Mouse (Mus musculus): ENCODE data around the gene Ugcg. TPM values are rescaled to one million over a fixed set of nuclear protein-coding genes. Genes with fewer than 3 reads are reported as not detected.

Ugcg gene
- polyA plus RNA-seq, 1 experiment: 47.0 TPM

DNA sequence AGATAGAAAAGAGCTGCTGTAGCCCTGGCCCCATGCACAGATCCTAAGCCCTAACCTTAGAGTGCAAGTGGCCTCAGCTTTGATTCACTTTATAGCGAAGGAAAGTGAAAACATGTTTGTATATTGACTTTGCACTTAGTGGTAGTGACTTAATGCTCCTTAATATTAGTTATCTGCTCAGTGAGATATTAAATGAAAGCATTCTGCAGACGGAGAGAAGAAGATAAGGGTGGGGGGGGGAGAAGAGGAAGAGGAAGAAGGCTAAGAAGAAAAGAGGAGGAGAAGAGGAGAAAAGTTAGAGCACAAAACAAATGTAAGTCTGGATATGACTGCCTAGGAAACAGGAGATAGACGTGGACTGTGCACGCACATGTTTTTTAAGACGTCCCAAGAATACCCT is 28.8 kb upstream of the Ugcg start:
- no peak overlapping the region for H3K27ac ChIP-seq (ENCODE audit: control insufficient read depth, insufficient read depth, low read length)
- no peak for TF ChIP-seq CTCF (IDR thresholded peaks at IDR 0.05; ENCODE audit: borderline replicate concordance, control insufficient read depth, extremely low read depth, insufficient read depth, low read length, poor library complexity)
- no peak for TF ChIP-seq POLR2A (IDR thresholded peaks at IDR 0.05; ENCODE audit: control insufficient read depth, extremely low read depth, insufficient read depth, low read length, poor library complexity)
- H3K4me3 ChIP-seq (ENCODE audit: control insufficient read depth, insufficient read depth, low read length): no peak overlapping the region
- H3K4me1 ChIP-seq (replicated peaks; ENCODE audit: control insufficient read depth, insufficient read depth, low read length): peaks cover 4% of the 10 kb centered on the region
- 95% methylated on average over 5 of the region's 5 CpGs for WGBS
- H3K36me3 ChIP-seq (ENCODE audit: control insufficient read depth, insufficient read depth, low read length): no peaks in the 10 kb centered on the region
- no peaks in the 10 kb centered on the region for H3K27me3 ChIP-seq (ENCODE audit: control insufficient read depth, insufficient read depth, low read length)
- DNase-seq: no peak

DNA sequence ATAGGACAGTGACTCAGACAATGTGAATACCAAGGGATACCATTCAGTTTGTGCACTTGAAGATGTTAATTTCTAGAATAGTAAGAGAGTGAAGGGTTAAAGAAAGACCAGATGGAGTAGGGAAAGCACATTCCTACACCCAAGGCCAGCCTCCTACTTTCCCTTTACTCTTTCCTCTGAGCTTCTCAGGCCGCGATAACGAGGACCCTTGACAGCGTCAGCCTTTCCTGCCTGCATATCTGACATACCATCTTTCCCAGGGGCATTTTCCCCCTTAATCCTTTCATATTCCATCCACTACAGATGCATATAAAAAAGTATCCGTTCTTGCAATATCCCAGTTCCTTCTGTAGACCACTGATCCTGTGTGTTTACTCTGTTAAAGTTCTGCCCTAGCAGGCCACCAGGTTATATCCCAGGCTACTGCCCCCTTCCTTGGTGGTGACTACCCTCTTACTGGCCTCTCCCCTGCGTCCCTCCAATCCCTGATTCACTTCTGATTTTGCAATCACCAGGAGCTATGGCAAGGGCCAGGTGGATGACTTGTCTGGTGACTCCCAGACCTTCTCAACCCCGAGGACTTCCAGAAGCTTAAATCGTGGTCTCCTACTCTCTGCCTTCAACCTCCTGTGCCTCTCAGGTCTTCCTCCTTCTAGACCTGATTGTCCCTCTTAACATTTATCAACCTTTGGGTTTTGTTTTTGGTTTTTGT is 27.9 kb upstream of the Ugcg start:
- DNase-seq: no peak
- no peak overlapping the region for H3K27ac ChIP-seq (ENCODE audit: control insufficient read depth, insufficient read depth, low read length)
- peaks cover 4% of the 10 kb centered on the region for H3K4me1 ChIP-seq (replicated peaks; ENCODE audit: control insufficient read depth, insufficient read depth, low read length)
- H3K36me3 ChIP-seq (ENCODE audit: control insufficient read depth, insufficient read depth, low read length): no peaks in the 10 kb centered on the region
- WGBS: 91% methylated on average over 8 of the region's 8 CpGs
- H3K27me3 ChIP-seq (ENCODE audit: control insufficient read depth, insufficient read depth, low read length): no peaks in the 10 kb centered on the region
- TF ChIP-seq POLR2A (IDR thresholded peaks at IDR 0.05; ENCODE audit: control insufficient read depth, extremely low read depth, insufficient read depth, low read length, poor library complexity) (no peak), CTCF (IDR thresholded peaks at IDR 0.05; ENCODE audit: borderline replicate concordance, control insufficient read depth, extremely low read depth, insufficient read depth, low read length, poor library complexity) (no peak)
- no peak overlapping the region for H3K4me3 ChIP-seq (ENCODE audit: control insufficient read depth, insufficient read depth, low read length)

DNA sequence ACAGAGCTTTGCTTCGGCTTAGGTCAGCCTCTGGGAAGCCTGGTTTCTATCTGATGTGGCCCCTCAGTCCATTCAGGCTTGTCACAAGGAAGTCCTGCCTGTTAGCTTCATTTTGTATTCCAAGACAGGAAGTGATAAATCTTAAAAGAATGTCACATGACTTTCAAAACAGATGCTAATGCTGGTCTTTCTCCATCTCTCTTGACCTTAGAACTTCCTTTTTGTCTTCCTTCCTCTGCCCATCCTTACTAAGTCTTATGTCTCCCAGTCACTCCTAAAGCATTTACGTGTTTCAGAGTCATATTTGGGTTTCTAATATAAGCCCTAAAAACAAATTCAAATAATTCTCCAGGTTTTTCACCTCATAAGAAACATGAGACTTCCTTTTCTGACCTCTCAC is 25.0 kb upstream of the Ugcg start:
- H3K4me1 ChIP-seq (replicated peaks; ENCODE audit: control insufficient read depth, insufficient read depth, low read length): peaks cover 15% of the 10 kb centered on the region
- H3K36me3 ChIP-seq (ENCODE audit: control insufficient read depth, insufficient read depth, low read length): no peaks in the 10 kb centered on the region
- H3K27ac ChIP-seq (ENCODE audit: control insufficient read depth, insufficient read depth, low read length): no peak overlapping the region
- H3K27me3 ChIP-seq (ENCODE audit: control insufficient read depth, insufficient read depth, low read length): no peaks in the 10 kb centered on the region
- TF ChIP-seq CTCF (IDR thresholded peaks at IDR 0.05; ENCODE audit: borderline replicate concordance, control insufficient read depth, extremely low read depth, insufficient read depth, low read length, poor library complexity) (no peak), POLR2A (IDR thresholded peaks at IDR 0.05; ENCODE audit: control insufficient read depth, extremely low read depth, insufficient read depth, low read length, poor library complexity) (no peak)
- H3K4me3 ChIP-seq (ENCODE audit: control insufficient read depth, insufficient read depth, low read length): no peak overlapping the region
- DNase-seq: no peak
- 82% methylated on average over 2 of the region's 2 CpGs for whole genome bisulfite sequencing

DNA sequence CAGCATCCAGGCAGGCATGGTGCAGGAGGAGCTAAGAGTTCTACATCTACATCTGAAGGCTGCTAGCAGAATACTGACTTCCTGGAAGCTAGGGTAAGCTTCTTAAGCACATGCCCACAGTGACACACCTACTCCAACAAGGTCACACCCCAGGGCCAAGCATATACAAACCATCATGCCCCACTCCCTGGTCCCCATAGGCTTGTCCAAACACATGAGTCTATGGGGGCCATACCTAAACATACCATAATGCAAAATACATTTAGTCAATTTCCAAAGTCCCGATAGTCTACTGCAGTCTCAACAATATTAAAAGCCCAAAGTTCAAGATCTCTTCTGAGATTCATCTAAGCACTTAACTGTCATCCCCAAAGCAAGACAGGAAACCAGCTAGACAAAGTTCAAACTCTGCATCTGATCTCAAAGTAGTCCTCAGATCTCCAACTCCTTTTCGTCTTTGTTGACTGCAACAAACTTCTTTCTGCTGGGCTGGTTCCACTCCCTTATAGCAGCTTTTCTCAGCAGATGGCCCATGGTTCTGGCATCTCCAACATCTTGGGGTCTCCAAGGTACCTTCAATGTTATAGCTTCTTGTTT is 21.7 kb upstream of the Ugcg start:
- DNase-seq: peak; percentile 43
- peaks cover 21% of the 10 kb centered on the region for H3K4me1 ChIP-seq (replicated peaks; ENCODE audit: control insufficient read depth, insufficient read depth, low read length)
- H3K27ac ChIP-seq (ENCODE audit: control insufficient read depth, insufficient read depth, low read length): peak overlapping the region; percentile 99
- 20% methylated on average over 2 of the region's 2 CpGs for WGBS
- TF ChIP-seq CTCF (IDR thresholded peaks at IDR 0.05; ENCODE audit: borderline replicate concordance, control insufficient read depth, extremely low read depth, insufficient read depth, low read length, poor library complexity) (no peak), POLR2A (IDR thresholded peaks at IDR 0.05; ENCODE audit: control insufficient read depth, extremely low read depth, insufficient read depth, low read length, poor library complexity) (no peak)
- no peaks in the 10 kb centered on the region for H3K36me3 ChIP-seq (ENCODE audit: control insufficient read depth, insufficient read depth, low read length)
- H3K4me3 ChIP-seq (ENCODE audit: control insufficient read depth, insufficient read depth, low read length): no peak overlapping the region
- H3K27me3 ChIP-seq (ENCODE audit: control insufficient read depth, insufficient read depth, low read length): no peaks in the 10 kb centered on the region

DNA sequence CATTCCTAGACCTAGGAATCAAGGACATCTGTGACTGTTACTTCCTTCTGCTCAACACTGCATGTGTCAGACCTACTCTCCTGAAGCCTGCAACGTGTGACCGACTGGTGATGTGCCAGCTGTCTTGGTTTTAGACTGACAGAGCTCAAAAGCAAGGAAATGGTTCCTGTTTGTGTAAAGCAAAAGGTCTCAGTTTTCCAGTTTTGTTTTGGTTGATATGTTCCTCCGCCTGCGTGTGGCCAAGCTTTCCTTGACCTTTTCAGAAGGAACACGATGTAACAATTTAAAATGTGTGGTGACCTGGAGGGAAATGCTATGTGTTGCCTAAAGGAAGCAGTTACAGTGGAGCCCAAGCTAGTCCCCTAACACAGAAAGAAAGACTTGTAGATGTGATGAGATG is 19.1 kb upstream of the Ugcg start:
- 51% methylated on average over 5 of the region's 5 CpGs for WGBS
- Histone ChIP-seq H3K4me1 (replicated peaks; ENCODE audit: control insufficient read depth, insufficient read depth, low read length) (peaks cover 24% of the 10 kb centered on the region), H3K27me3 (ENCODE audit: control insufficient read depth, insufficient read depth, low read length) (no peaks in the 10 kb centered on the region), H3K4me3 (ENCODE audit: control insufficient read depth, insufficient read depth, low read length) (no peak overlapping the region), H3K27ac (ENCODE audit: control insufficient read depth, insufficient read depth, low read length) (peak overlapping the region; percentile 12; the same call in 1 of the 2 replicates), H3K36me3 (ENCODE audit: control insufficient read depth, insufficient read depth, low read length) (no peaks in the 10 kb centered on the region)
- no peak for TF ChIP-seq CTCF (IDR thresholded peaks at IDR 0.05; ENCODE audit: borderline replicate concordance, control insufficient read depth, extremely low read depth, insufficient read depth, low read length, poor library complexity)
- TF ChIP-seq POLR2A (IDR thresholded peaks at IDR 0.05; ENCODE audit: control insufficient read depth, extremely low read depth, insufficient read depth, low read length, poor library complexity): no peak
- no peak for DNase-seq

DNA sequence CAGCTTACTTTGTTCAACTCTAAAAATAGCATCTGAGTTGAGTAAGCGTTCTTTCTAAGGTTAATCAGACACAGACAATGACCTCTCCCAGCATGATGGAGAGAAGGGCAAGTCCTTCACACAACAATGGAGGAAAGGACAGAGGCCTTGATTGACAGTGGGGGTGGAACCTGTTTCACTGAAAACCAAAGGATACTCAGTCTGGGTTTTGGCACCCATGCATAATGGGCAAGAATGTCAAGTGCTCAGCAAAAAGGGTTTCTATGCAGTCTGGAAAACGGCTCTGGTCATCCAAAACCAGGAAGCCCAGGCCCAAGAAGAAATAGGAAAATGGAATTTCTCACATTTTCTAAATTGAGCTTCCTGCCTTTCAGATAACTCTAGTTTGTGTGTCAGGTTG is 16.4 kb upstream of the Ugcg start:
- Histone ChIP-seq H3K4me3 (ENCODE audit: control insufficient read depth, insufficient read depth, low read length) (no peak overlapping the region), H3K4me1 (replicated peaks; ENCODE audit: control insufficient read depth, insufficient read depth, low read length) (peaks cover 16% of the 10 kb centered on the region), H3K27ac (ENCODE audit: control insufficient read depth, insufficient read depth, low read length) (no peak overlapping the region), H3K36me3 (ENCODE audit: control insufficient read depth, insufficient read depth, low read length) (no peaks in the 10 kb centered on the region), H3K27me3 (ENCODE audit: control insufficient read depth, insufficient read depth, low read length) (no peaks in the 10 kb centered on the region)
- WGBS: 92% methylated on average over 2 of the region's 2 CpGs
- no peak for DNase-seq
- TF ChIP-seq POLR2A (IDR thresholded peaks at IDR 0.05; ENCODE audit: control insufficient read depth, extremely low read depth, insufficient read depth, low read length, poor library complexity) (no peak), CTCF (IDR thresholded peaks at IDR 0.05; ENCODE audit: borderline replicate concordance, control insufficient read depth, extremely low read depth, insufficient read depth, low read length, poor library complexity) (no peak)

Data from thymus, adult 2 months (tissue).